Mouse (Mus musculus): Measurements from ENCODE around the gene Ckb. TPM values are rescaled to one million over a fixed set of nuclear protein-coding genes. Genes with fewer than 3 reads are reported as not detected.
A peak's percentile ranks its signal among the peaks of the same experiment; 100 is the strongest.

Ckb gene
- polyA plus RNA-seq, 1 experiment from 2014 or later, result 555 TPM

DNA sequence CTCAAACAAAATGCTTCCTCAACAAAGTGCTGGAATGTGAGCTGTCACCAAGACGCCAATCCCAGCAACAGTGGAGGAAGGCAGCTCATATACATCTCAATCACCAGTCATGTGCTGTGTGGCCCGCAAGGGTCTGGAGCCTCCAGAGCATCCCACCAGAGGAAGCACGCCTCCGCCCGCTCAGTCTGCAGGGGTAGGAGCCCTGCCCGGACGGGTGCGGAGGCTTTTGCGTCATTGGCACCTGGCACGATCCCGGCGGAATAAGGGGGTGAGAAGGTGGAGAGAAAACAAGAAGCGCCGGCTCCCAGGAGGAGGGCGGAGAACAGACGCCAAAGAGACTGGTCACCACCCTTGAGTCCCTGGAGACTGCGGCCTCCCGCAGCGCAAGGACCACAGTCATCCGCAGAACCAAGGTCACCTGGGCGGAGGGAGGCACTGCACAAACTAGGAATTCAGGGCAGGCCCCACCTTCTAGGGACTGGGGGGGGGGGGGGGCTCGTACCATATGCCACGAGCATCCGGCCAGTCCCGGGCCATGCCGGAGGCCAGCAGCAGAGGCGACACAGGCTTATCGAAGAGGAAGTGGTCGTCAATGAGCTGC, 1.7 kb downstream of the Ckb start:
- Histone ChIP-seq H3K27me3 (ENCODE audit: control insufficient read depth, insufficient read depth, low read length) (0 out of 2 replicates have a peak, but pooled peaks cover 6% of the 10 kb centered on the region), H3K27ac (ENCODE audit: low read length) (no peak overlapping the region), H3K4me1 (ENCODE audit: control insufficient read depth, insufficient read depth, low read length) (peaks cover 26% of the 10 kb centered on the region; the same call in 1 of the 2 replicates), H3K4me3 (ENCODE audit: low read depth, low read length) (peak overlapping the region; percentile 53), H3K36me3 (ENCODE audit: control insufficient read depth, insufficient read depth, low read length) (no peaks in the 10 kb centered on the region), H3K4me2 (replicated peaks; ENCODE audit: low read depth, low read length) (peak overlapping the region; percentile 93), H3K9me3 (ENCODE audit: control insufficient read depth, low read depth, low read length) (no peaks in the 10 kb centered on the region), H3K9ac (replicated peaks; ENCODE audit: low read depth, low read length) (peak overlapping the region; percentile 67; the same call in 1 of the 2 replicates)
- 18% methylated on average over 28 of the region's 29 CpGs for WGBS
- ATAC-seq (ENCODE audit: insufficient number of reproducible peaks, insufficient read depth, low FRiP score, low read depth), result no peak

GRCm38 (mm10) chr12:111669961-111670360, 2.2 kb downstream of the Ckb start:
- no peaks in the 10 kb centered on the region for H3K36me3 ChIP-seq (ENCODE audit: control insufficient read depth, insufficient read depth, low read length)
- H3K4me3 ChIP-seq (ENCODE audit: low read depth, low read length), result peak overlapping the region; percentile 53
- H3K4me1 ChIP-seq (ENCODE audit: control insufficient read depth, insufficient read depth, low read length), result peaks cover 27% of the 10 kb centered on the region; the same call in 1 of the 2 replicates
- WGBS, result 59% methylated on average over 8 of the region's 8 CpGs
- peak overlapping the region; percentile 93 for H3K4me2 ChIP-seq (replicated peaks; ENCODE audit: low read depth, low read length)
- no peaks in the 10 kb centered on the region for H3K9me3 ChIP-seq (ENCODE audit: control insufficient read depth, low read depth, low read length)
- H3K9ac ChIP-seq (replicated peaks; ENCODE audit: low read depth, low read length), result no peak overlapping the region
- no peak overlapping the region for H3K27ac ChIP-seq (ENCODE audit: low read length)
- ATAC-seq (ENCODE audit: insufficient number of reproducible peaks, insufficient read depth, low FRiP score, low read depth), result no peak
- H3K27me3 ChIP-seq (ENCODE audit: control insufficient read depth, insufficient read depth, low read length), result 0 out of 2 replicates have a peak, but pooled peaks cover 6% of the 10 kb centered on the region

DNA sequence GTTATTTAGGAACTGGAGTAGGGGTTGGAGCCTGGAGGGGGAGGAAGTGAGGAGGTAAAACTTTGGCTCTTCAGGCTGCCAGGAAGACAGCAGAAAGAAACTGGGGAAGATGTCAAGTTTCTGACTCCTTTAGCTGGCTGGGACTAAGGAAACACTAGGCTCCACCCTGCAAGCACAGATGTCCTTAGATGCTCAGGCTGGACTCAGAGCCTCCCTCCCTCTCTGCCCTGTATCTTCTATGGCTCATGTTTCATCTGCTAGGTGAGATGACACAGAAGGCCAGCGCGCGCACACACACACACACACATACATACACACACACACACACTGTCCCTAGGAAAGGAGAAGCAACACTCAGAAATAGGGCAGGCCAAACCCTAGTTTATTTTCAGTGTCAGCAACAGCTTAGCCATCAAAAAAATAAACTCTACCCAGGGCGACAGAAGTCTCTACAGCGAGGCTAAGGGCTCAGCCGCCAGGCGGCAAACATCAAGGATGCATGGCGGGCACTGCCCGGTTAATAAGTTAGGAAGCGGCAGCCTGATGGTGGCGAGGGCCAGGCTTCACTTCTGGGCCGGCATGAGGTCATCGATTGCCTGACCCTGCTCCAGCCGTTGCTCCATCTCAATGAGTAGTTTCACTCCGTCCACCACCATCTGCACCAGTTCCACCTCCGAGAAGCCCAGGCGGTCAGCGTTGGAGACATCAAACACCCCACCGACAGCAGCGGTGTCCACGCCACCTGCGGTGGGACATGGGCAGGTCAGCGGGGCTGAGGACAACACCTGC, 2.9 kb downstream of the Ckb start:
- Histone ChIP-seq H3K27ac (ENCODE audit: low read length) (peak overlapping the region; percentile 85), H3K36me3 (ENCODE audit: control insufficient read depth, insufficient read depth, low read length) (no peaks in the 10 kb centered on the region), H3K4me2 (replicated peaks; ENCODE audit: low read depth, low read length) (peak overlapping the region; percentile 45), H3K9me3 (ENCODE audit: control insufficient read depth, low read depth, low read length) (no peaks in the 10 kb centered on the region), H3K9ac (replicated peaks; ENCODE audit: low read depth, low read length) (no peak overlapping the region; the same call in 1 of the 2 replicates), H3K4me3 (ENCODE audit: low read depth, low read length) (no peak overlapping the region), H3K27me3 (ENCODE audit: control insufficient read depth, insufficient read depth, low read length) (0 out of 2 replicates have a peak, but pooled peaks cover 6% of the 10 kb centered on the region), H3K4me1 (ENCODE audit: control insufficient read depth, insufficient read depth, low read length) (peaks cover 35% of the 10 kb centered on the region; the same call in 1 of the 2 replicates)
- WGBS, result 57% methylated on average over 23 of the region's 23 CpGs
- no peak for ATAC-seq (ENCODE audit: insufficient number of reproducible peaks, insufficient read depth, low FRiP score, low read depth)

DNA sequence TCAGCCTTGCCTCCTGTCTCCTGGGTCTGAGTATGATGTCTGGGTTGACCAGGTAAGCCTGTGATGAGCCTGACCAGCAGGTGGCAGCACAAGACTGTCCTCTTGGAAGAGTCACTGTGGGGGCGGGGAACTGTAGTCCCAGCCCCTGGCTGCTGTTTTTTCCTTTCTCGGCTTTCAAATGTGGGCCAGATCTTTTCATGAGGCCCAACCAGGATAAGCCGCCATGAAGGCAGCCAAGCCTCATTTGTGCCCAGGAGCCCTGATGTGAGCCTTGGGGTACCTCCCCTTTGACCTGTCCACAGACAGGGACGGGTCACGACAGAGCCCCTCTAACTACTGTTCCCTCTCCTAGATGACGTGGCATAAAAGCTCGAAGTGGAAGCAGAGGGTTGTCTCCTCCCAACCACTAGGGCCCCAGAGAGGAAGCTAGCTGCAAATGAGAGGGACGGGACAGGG, 3.7 kb downstream of the Ckb start:
- Histone ChIP-seq H3K27me3 (ENCODE audit: control insufficient read depth, insufficient read depth, low read length) (0 out of 2 replicates have a peak, but pooled peaks cover 6% of the 10 kb centered on the region), H3K4me1 (ENCODE audit: control insufficient read depth, insufficient read depth, low read length) (peaks cover 41% of the 10 kb centered on the region; the same call in 1 of the 2 replicates), H3K4me2 (replicated peaks; ENCODE audit: low read depth, low read length) (peak overlapping the region; percentile 45), H3K9me3 (ENCODE audit: control insufficient read depth, low read depth, low read length) (no peaks in the 10 kb centered on the region), H3K4me3 (ENCODE audit: low read depth, low read length) (no peak overlapping the region), H3K36me3 (ENCODE audit: control insufficient read depth, insufficient read depth, low read length) (no peaks in the 10 kb centered on the region), H3K27ac (ENCODE audit: low read length) (peak overlapping the region; percentile 85), H3K9ac (replicated peaks; ENCODE audit: low read depth, low read length) (peak overlapping the region; percentile 6; the same call in 1 of the 2 replicates)
- ATAC-seq (ENCODE audit: insufficient number of reproducible peaks, insufficient read depth, low FRiP score, low read depth), result peak; percentile 53; the same call in 1 of the 2 replicates
- 1% methylated on average over 8 of the region's 8 CpGs for WGBS

GRCm38 (mm10) chr12:111667421-111667820, 4.7 kb downstream of the Ckb start:
- 90% methylated on average over 5 of the region's 5 CpGs for WGBS
- Histone ChIP-seq H3K4me3 (ENCODE audit: low read depth, low read length) (no peak overlapping the region), H3K4me2 (replicated peaks; ENCODE audit: low read depth, low read length) (no peak overlapping the region), H3K27me3 (ENCODE audit: control insufficient read depth, insufficient read depth, low read length) (0 out of 2 replicates have a peak, but pooled peaks cover 6% of the 10 kb centered on the region), H3K4me1 (ENCODE audit: control insufficient read depth, insufficient read depth, low read length) (peaks cover 47% of the 10 kb centered on the region; the same call in 1 of the 2 replicates), H3K36me3 (ENCODE audit: control insufficient read depth, insufficient read depth, low read length) (no peaks in the 10 kb centered on the region), H3K9me3 (ENCODE audit: control insufficient read depth, low read depth, low read length) (no peaks in the 10 kb centered on the region), H3K9ac (replicated peaks; ENCODE audit: low read depth, low read length) (no peak overlapping the region), H3K27ac (ENCODE audit: low read length) (no peak overlapping the region)
- ATAC-seq (ENCODE audit: insufficient number of reproducible peaks, insufficient read depth, low FRiP score, low read depth), result no peak

- Histone ChIP-seq H3K27ac (ENCODE audit: low read length) (no peak overlapping the region; the same call in 1 of the 2 replicates), H3K4me1 (ENCODE audit: control insufficient read depth, insufficient read depth, low read length) (peaks cover 45% of the 10 kb centered on the region; the same call in 1 of the 2 replicates), H3K9me3 (ENCODE audit: control insufficient read depth, low read depth, low read length) (no peaks in the 10 kb centered on the region), H3K27me3 (ENCODE audit: control insufficient read depth, insufficient read depth, low read length) (0 out of 2 replicates have a peak, but pooled peaks cover 3% of the 10 kb centered on the region), H3K4me3 (ENCODE audit: low read depth, low read length) (no peak overlapping the region), H3K36me3 (ENCODE audit: control insufficient read depth, insufficient read depth, low read length) (no peaks in the 10 kb centered on the region), H3K4me2 (replicated peaks; ENCODE audit: low read depth, low read length) (no peak overlapping the region), H3K9ac (replicated peaks; ENCODE audit: low read depth, low read length) (no peak overlapping the region)
- no peak for ATAC-seq (ENCODE audit: insufficient number of reproducible peaks, insufficient read depth, low FRiP score, low read depth)
- WGBS, result 67% methylated on average over 13 of the region's 13 CpGs
These were observed 5.8 kb downstream of the Ckb start for GRCm38 (mm10) chr12:111666380-111666779.

DNA sequence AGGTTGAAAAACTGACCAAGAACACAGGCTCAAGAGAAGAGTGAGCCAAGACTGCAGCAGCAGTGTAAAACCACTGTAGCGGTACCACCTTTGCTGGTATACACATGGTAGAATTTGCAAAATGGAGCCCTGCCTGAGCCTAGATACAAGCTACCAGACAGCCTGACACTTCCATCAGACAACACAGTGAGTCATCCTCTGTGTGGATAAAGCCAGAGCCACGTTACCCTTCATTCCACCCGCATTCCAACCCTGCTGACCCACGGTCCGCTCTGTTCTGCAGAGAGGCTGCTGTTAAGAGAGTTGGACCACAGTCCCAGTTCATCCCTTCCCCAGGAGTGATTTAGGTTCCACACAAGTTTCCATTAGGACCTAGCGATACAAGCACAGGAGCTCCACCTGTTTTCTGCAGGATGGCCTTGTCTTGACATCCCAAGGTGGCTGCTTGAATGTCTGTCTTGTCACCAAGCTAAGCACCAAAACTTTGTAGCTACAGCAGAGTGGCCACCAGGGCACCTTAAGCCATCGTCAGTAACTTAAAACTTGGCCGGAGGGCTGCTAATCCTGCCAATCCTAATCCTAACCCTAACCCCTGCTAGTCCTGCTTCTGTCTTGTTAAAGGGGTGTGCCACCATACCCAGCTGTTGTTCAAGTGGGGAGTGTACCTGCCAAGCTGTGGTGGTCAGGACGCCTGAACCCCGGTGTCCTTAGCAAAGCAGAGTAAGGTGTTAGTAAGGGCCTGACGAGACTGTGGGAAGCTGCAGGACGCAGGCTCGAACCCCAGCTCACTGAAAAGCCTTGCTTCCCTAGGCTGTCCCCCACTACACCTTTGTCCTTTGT, 6.9 kb downstream of the Ckb start:
- H3K9ac ChIP-seq (replicated peaks; ENCODE audit: low read depth, low read length), result no peak overlapping the region
- H3K27me3 ChIP-seq (ENCODE audit: control insufficient read depth, insufficient read depth, low read length), result no peaks in the 10 kb centered on the region
- WGBS, result 79% methylated on average over 13 of the region's 13 CpGs
- no peak overlapping the region for H3K4me3 ChIP-seq (ENCODE audit: low read depth, low read length)
- no peaks in the 10 kb centered on the region for H3K36me3 ChIP-seq (ENCODE audit: control insufficient read depth, insufficient read depth, low read length)
- H3K27ac ChIP-seq (ENCODE audit: low read length), result peak overlapping the region; percentile 15; the same call in 1 of the 2 replicates
- H3K4me2 ChIP-seq (replicated peaks; ENCODE audit: low read depth, low read length), result no peak overlapping the region
- ATAC-seq (ENCODE audit: insufficient number of reproducible peaks, insufficient read depth, low FRiP score, low read depth), result no peak
- H3K9me3 ChIP-seq (ENCODE audit: control insufficient read depth, low read depth, low read length), result no peaks in the 10 kb centered on the region
- H3K4me1 ChIP-seq (ENCODE audit: control insufficient read depth, insufficient read depth, low read length), result peaks cover 34% of the 10 kb centered on the region; the same call in 1 of the 2 replicates

Measured in stomach, embryonic 14.5 days (tissue).